Mouse (Mus musculus) kidney, postnatal 0 days (tissue): Measurements from ENCODE around the gene Ttll10. TPM values are rescaled to one million over a fixed set of nuclear protein-coding genes. Genes with fewer than 3 reads are reported as not detected.
A peak's percentile ranks its signal among the peaks of the same experiment; 100 is the strongest.

Experiments
- ATAC-seq: fragments of 200-750 bp; cut with Nextera tagmentation; replicated peaks from 2 replicates; pipeline ENCODE4 v1.8.0; 2017; ENCODE audit warnings: low read depth, moderate number of reproducible peaks, moderate TSS enrichment, moderate library complexity; ENCODE audit not compliant: low FRiP score
- DNase-seq: peaks from one replicate; pipeline ENCODE4 v3.0.0-alpha.2; 2016; ENCODE audit warnings: low spot score
- H3K27ac ChIP-seq: fragments of 300-500 bp; sonication (generic); 2 replicates; pipeline ENCODE4 v1.5.1; 2014; ENCODE audit warnings: mild to moderate bottlenecking
- H3K27me3 ChIP-seq: fragments of 300-500 bp; sonication (generic); 2 replicates; pipeline ENCODE4 v1.6.1; 2014; ENCODE audit warnings: low read length, mixed read lengths; ENCODE audit not compliant: insufficient read depth
- H3K36me3 ChIP-seq: fragments of 300-500 bp; sonication (generic); 2 replicates; pipeline ENCODE4 v1.6.1; 2014; ENCODE audit warnings: low read length, mixed read lengths; ENCODE audit not compliant: insufficient read depth
- H3K4me1 ChIP-seq: fragments of 300-500 bp; sonication (generic); replicated peaks from 2 replicates; pipeline ENCODE4 v1.6.1; 2014; ENCODE audit warnings: antibody characterized with exemption, low read length, mixed read lengths; ENCODE audit not compliant: insufficient read depth
- H3K4me2 ChIP-seq: fragments of 300-500 bp; sonication (generic); 2 replicates; pipeline ENCODE4 v1.6.1; 2014; ENCODE audit warnings: mild to moderate bottlenecking, low read length, moderate library complexity, mixed read lengths
- H3K4me3 ChIP-seq: fragments of 300-500 bp; sonication (generic); replicated peaks from 2 replicates; pipeline ENCODE4 v1.5.1; 2014; ENCODE audit warnings: low read depth, low read length
- H3K9ac ChIP-seq: fragments of 300-500 bp; sonication (generic); 2 replicates; pipeline ENCODE4 v1.6.1; 2014; ENCODE audit warnings: low read depth, low read length
- H3K9me3 ChIP-seq: fragments of 300-500 bp; sonication (generic); replicated peaks from 2 replicates; pipeline ENCODE4 v1.6.1; 2016; ENCODE audit warnings: low read length, inconsistent platforms, mixed read lengths
- CTCF ChIP-seq: IDR thresholded peaks from 2 replicates; pipeline ENCODE4 v1.5.1; 2016; ENCODE audit warnings: antibody characterized with exemption, low read depth, mild to moderate bottlenecking, moderate library complexity
- WGBS: fragments of 180-500 bp; shearing (Covaris S2); extraction: QIAGEN DNeasy Blood & Tissue Kit; methylation state at CpG from one replicate; pipeline ENCODE4 v1.1.7; 2014; 5-methylcytosine and 5-hydroxymethylcytosine counted together
- polyA plus RNA-seq: library from polyadenylated mRNA; unstranded; fragments of >200 nt; fragmentation: Nextera tagmentation; extraction: Ambion mirVana; gene quantifications from 2 replicates; pipeline ENCODE4 v1.2.1, GENCODE M21; 2015

Gene Ttll10
- 5.6 and 6.0 TPM in 2 replicates for polyA plus RNA-seq

DNA sequence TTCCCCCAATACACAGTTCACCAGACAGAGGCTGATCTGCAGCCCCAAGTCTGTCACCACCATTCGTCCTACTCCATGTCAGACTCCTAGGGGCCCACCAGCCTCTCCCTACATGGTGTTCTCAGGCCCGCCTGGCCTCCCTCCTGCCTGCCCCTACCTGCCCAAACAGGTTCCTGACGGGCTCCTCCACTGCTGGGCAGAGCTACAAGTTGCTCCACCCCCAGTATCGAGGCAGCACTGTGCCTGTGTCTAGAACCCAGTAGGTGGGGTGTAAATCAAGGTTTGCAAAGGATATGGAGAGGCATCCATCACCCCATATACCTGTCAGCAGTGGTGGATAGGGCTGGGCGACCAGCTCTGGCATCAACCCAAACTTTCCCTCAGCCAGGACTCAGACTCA is at the start of gene Ttll10:
Gene Ttll10 (minus strand): TSS at position 154 of the 400 bp plus-strand sequence.
- Histone ChIP-seq H3K36me3 (no peaks in the 10 kb centered on the region), H3K4me2 (peak within 1 kb of the TSS; percentile 47), H3K27me3 (no peaks in the 10 kb centered on the region), H3K4me3 (peak within 1 kb of the TSS; percentile 32), H3K9me3 (no peaks in the 10 kb centered on the region), H3K27ac (peak within 1 kb of the TSS; percentile 95), H3K4me1 (0 out of 2 replicates have a peak, but pooled peaks cover 6% of the 10 kb centered on the region), H3K9ac (peak within 1 kb of the TSS; percentile 59)
- TF ChIP-seq CTCF: no peak
- 16% methylated on average over 5 of the region's 5 CpGs for WGBS
- peak; percentile 80 for ATAC-seq
- DNase-seq: peak; percentile 44

GRCm38 (mm10) chr4:156103342-156103741 is 44.1 kb upstream of the Ttll10 start:
- H3K4me2 ChIP-seq: no peak overlapping the region
- H3K4me3 ChIP-seq: no peak overlapping the region
- no peaks in the 10 kb centered on the region for H3K4me1 ChIP-seq
- H3K27me3 ChIP-seq: no peaks in the 10 kb centered on the region
- H3K9me3 ChIP-seq: no peaks in the 10 kb centered on the region
- no peak for DNase-seq
- H3K9ac ChIP-seq: no peak overlapping the region
- 67% methylated on average over 4 of the region's 4 CpGs for WGBS
- H3K27ac ChIP-seq: no peak overlapping the region
- no peaks in the 10 kb centered on the region for H3K36me3 ChIP-seq
- TF ChIP-seq CTCF: no peak
- ATAC-seq: no peak

DNA sequence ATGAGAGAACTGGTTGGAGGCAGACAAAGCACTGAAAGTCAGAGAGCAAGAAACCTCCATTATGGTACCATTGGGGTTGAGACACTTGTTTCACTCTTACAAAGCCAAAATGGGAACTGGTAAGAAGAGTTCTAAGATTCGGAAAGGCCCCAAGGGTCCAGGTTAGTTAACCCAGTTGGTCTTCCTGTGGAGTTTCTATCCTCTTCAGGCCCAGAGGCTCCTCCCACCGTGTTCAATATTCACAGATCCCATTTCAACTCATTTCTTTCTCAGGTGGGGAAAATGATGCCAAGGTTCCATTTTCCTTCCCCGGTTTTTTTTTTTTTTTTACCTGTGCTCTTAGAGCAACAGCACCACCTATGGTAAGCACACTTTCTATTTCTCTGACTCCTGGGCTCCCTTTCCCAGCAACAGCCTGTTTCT is 42.3 kb upstream of the Ttll10 start:
- no peak overlapping the region for H3K27ac ChIP-seq
- H3K4me1 ChIP-seq: no peaks in the 10 kb centered on the region
- no peaks in the 10 kb centered on the region for H3K27me3 ChIP-seq
- H3K36me3 ChIP-seq: no peaks in the 10 kb centered on the region
- H3K9me3 ChIP-seq: no peaks in the 10 kb centered on the region
- DNase-seq: peak; percentile 46
- no peak overlapping the region for H3K9ac ChIP-seq
- no peak overlapping the region for H3K4me3 ChIP-seq
- TF ChIP-seq CTCF: peak; percentile 58
- ATAC-seq: no peak
- no peak overlapping the region for H3K4me2 ChIP-seq
- 43% methylated on average over 3 of the region's 3 CpGs for WGBS

DNA sequence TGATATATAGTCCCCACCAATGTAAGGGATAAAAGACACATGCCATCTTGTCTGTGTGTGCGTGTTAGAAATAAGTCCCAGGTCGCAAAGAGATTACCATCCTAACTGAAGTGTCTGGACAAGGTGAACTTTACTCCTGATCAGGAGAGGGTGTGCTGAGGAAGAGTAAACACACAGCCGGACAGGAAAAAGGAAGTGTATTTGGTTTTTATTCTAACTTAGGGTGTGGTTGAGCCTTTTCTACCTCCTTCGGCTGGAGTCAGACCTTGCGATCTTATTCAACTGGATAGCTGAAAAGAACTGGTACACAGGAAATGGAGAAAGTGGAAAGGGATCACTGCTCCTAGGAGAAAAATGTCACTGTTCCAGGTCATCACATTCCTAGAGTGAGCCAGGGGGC is 41.3 kb upstream of the Ttll10 start:
- no peak for TF ChIP-seq CTCF
- no peaks in the 10 kb centered on the region for H3K27me3 ChIP-seq
- no peak for ATAC-seq

DNA sequence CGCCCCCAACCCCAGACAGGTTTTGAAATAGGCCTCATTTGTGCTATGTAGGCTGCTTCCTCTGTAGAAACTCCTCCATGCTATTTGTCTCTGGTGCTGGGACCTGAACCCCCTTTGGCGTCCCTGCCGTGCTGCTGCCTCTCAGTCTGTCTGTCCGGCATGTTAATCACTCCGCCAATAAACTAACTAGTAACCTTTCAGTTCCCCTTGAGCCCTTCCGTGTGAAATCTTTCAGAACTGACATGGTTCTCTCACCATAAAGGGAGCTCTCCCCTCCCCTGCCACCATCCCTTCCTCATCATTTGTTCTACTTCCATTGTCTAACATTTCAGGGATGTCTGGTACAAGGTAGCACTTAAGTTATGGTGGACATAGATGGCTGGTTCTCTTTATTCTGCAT is 40.2 kb upstream of the Ttll10 start:
- WGBS: 64% methylated on average over 6 of the region's 6 CpGs
- ATAC-seq: no peak
- no peaks in the 10 kb centered on the region for H3K4me1 ChIP-seq

More for the DNA sequence above, 41.3 kb upstream of the Ttll10 start:
- Histone ChIP-seq H3K36me3 (no peaks in the 10 kb centered on the region), H3K27ac (no peak overlapping the region), H3K4me3 (no peak overlapping the region), H3K4me1 (no peaks in the 10 kb centered on the region), H3K9me3 (no peaks in the 10 kb centered on the region), H3K4me2 (no peak overlapping the region), H3K9ac (no peak overlapping the region)
- WGBS: 77% methylated on average over 5 of the region's 5 CpGs
- DNase-seq: no peak

GRCm38 (mm10) chr4:156097770-156098366 is 38.7 kb upstream of the Ttll10 start:
- WGBS: 60% methylated on average over 9 of the region's 9 CpGs
- Histone ChIP-seq H3K9ac (no peak overlapping the region), H3K4me1 (no peaks in the 10 kb centered on the region), H3K36me3 (no peaks in the 10 kb centered on the region), H3K9me3 (no peaks in the 10 kb centered on the region), H3K27ac (no peak overlapping the region), H3K27me3 (no peaks in the 10 kb centered on the region), H3K4me2 (no peak overlapping the region), H3K4me3 (no peak overlapping the region)
- no peak for DNase-seq
- no peak for ATAC-seq
- no peak for TF ChIP-seq CTCF

More for the DNA sequence above, 40.2 kb upstream of the Ttll10 start:
- H3K9ac ChIP-seq: no peak overlapping the region
- no peaks in the 10 kb centered on the region for H3K9me3 ChIP-seq
- no peak for DNase-seq
- no peaks in the 10 kb centered on the region for H3K36me3 ChIP-seq
- no peaks in the 10 kb centered on the region for H3K27me3 ChIP-seq
- TF ChIP-seq CTCF: no peak
- H3K27ac ChIP-seq: no peak overlapping the region
- H3K4me3 ChIP-seq: no peak overlapping the region
- no peak overlapping the region for H3K4me2 ChIP-seq

GRCm38 (mm10) chr4:156096191-156096590 is 37.0 kb upstream of the Ttll10 start:
- 90% methylated on average over 1 of the region's 1 CpGs for WGBS
- Histone ChIP-seq H3K4me2 (no peak overlapping the region), H3K4me3 (no peak overlapping the region), H3K9me3 (no peaks in the 10 kb centered on the region), H3K27ac (no peak overlapping the region), H3K27me3 (no peaks in the 10 kb centered on the region), H3K9ac (no peak overlapping the region), H3K4me1 (no peaks in the 10 kb centered on the region), H3K36me3 (no peaks in the 10 kb centered on the region)
- ATAC-seq: no peak
- no peak for TF ChIP-seq CTCF
- DNase-seq: no peak
